Mouse (Mus musculus) cerebellum, postnatal 10 days (tissue): ENCODE data around the gene Morn1.

Experiments
- DNase-seq, 2 experiments: peaks; one replicate each; pipeline ENCODE4 v3.0.0; 2021; ENCODE audit warnings: mixed read lengths in 2 of 2

Morn1 gene

GRCm38 (mm10) chr4:155163685-155164084 is 77.3 kb downstream of the Morn1 start:
- no peak for DNase-seq

GRCm38 (mm10) chr4:155164550-155164949 is 78.2 kb downstream of the Morn1 start:
- DNase-seq: peak; percentile 87 to 89

- no peak for DNase-seq
These were observed 79.5 kb downstream of the Morn1 start for GRCm38 (mm10) chr4:155165861-155166260.

- DNase-seq: no peak
These were observed 82.5 kb downstream of the Morn1 start for GRCm38 (mm10) chr4:155168835-155169252.

GRCm38 (mm10) chr4:155170614-155171212 is 84.3 kb downstream of the Morn1 start:
- DNase-seq: no peak

- peak in 1 of 2 experiments; percentile 62 for DNase-seq
These were observed 85.7 kb downstream of the Morn1 start for GRCm38 (mm10) chr4:155171961-155172533.

- peak; percentile 78 to 81 for DNase-seq
These were observed 86.8 kb downstream of the Morn1 start for GRCm38 (mm10) chr4:155172909-155173821.

- DNase-seq: no peak
These were observed 87.7 kb downstream of the Morn1 start for GRCm38 (mm10) chr4:155173822-155174785.

- DNase-seq: peak in 1 of 2 experiments; percentile 62
These were observed 89.8 kb downstream of the Morn1 start for GRCm38 (mm10) chr4:155176210-155176609.

GRCm38 (mm10) chr4:155178274-155178673 is 91.9 kb downstream of the Morn1 start:
- DNase-seq: peak in 1 of 2 experiments; percentile 34

GRCm38 (mm10) chr4:155178981-155179512 is 92.7 kb downstream of the Morn1 start:
- no peak for DNase-seq

- no peak for DNase-seq
These were observed 96.8 kb downstream of the Morn1 start for GRCm38 (mm10) chr4:155183201-155183600.

- no peak for DNase-seq
These were observed 98.1 kb downstream of the Morn1 start for GRCm38 (mm10) chr4:155184248-155185070.

- no peak for DNase-seq
These were observed 99.5 kb downstream of the Morn1 start for GRCm38 (mm10) chr4:155185845-155186244.

- DNase-seq: no peak
These were observed 100.9 kb downstream of the Morn1 start for GRCm38 (mm10) chr4:155187192-155187674.

GRCm38 (mm10) chr4:155188341-155188740 is 102.0 kb downstream of the Morn1 start:
- no peak for DNase-seq

GRCm38 (mm10) chr4:155188803-155189202 is 102.4 kb downstream of the Morn1 start:
- no peak for DNase-seq

GRCm38 (mm10) chr4:155189711-155190139 is 103.3 kb downstream of the Morn1 start:
- DNase-seq: peak in 1 of 2 experiments; percentile 50

GRCm38 (mm10) chr4:155190275-155190674 is 103.9 kb downstream of the Morn1 start:
- no peak for DNase-seq
